Mouse (Mus musculus) erythroblast, embryonic 14.5 days (primary cell): ENCODE data around the gene Rnaseh2b. TPM values are rescaled to one million over a fixed set of nuclear protein-coding genes. Genes with fewer than 3 reads are reported as not detected.

ENCODE experiments used
- H3K27me3 ChIP-seq: 2 replicates; pipeline ENCODE4 v1.6.1; 2012; ENCODE audit warnings: inconsistent platforms; ENCODE audit not compliant: control insufficient read depth
- H3K36me3 ChIP-seq: 2 replicates; pipeline ENCODE4 v1.6.1; 2012; ENCODE audit warnings: mild to moderate bottlenecking, inconsistent platforms; ENCODE audit not compliant: control insufficient read depth
- H3K4me1 ChIP-seq: 2 replicates; pipeline ENCODE4 v1.6.1; 2012; ENCODE audit warnings: inconsistent platforms; ENCODE audit not compliant: control insufficient read depth
- H3K4me3 ChIP-seq: replicated peaks from 2 replicates; pipeline ENCODE3; 2012; ENCODE audit warnings: moderate library complexity, mild to moderate bottlenecking, inconsistent platforms
- H3K9me3 ChIP-seq: 2 replicates; pipeline ENCODE4 v1.6.1; 2012; ENCODE audit warnings: low read length, inconsistent platforms, mixed read lengths; ENCODE audit not compliant: control insufficient read depth
- GATA1 ChIP-seq: IDR thresholded peaks from 2 replicates; pipeline ENCODE4 v1.6.1; 2012; ENCODE audit warnings: low read length, inconsistent platforms, mixed read lengths
- TAL1 ChIP-seq: IDR thresholded peaks from 3 replicates; pipeline ENCODE4 v1.6.1; 2012; ENCODE audit warnings: low read length, inconsistent platforms, mixed read lengths
- polyA plus RNA-seq: library from polyadenylated mRNA; stranded (reverse); fragments of >175 nt; gene quantifications from 2 replicates; pipeline ENCODE4 v1.2.3, GENCODE M21; 2012

Rnaseh2b gene
- polyA plus RNA-seq, 1 experiment, result 3.8 TPM

DNA sequence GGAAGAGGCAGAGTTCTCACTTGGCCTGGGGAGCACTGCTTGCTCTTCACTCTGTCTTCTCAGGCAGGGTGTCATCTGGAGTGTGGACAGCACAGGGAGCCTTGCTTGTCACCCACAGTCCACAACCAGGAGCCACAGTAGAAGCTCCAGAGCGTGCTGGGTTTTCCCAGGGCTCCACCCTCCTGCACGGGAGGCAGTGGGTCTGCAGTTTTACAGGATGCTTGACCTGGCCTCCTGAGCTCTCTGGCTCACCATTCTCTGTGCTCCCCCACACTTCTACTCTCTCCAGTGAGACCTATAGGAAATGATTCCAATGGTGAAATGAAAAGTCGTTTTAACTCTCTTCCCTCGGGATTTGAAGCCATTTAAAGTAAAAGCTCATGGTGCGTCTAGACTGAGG is 57.4 kb downstream of the Rnaseh2b start:
- Histone ChIP-seq H3K4me3 (no peak overlapping the region), H3K9me3 (no peaks in the 10 kb centered on the region), H3K4me1 (peaks cover 4% of the 10 kb centered on the region), H3K36me3 (peaks cover 87% of the 10 kb centered on the region), H3K27me3 (no peaks in the 10 kb centered on the region)
- TF ChIP-seq TAL1 (no peak), GATA1 (no peak)

DNA sequence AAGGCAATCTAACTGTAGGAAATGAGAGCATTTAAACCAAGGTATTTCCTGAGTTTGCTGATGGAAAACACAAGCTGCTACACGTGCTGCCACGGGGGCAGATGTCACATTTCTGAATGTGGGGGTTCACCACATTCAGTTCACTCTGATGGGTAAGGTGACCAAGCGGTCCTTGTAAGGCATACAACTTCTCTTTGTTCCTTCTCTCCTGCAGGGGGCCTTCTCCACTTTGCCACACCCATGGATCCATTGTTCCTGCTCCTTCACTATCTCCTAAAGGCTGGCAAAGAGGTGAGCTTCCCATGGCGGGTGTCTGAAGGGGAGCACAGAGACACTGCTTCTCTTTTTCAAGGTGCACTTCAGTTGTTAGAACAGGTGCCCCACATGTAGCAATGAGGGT is 57.8 kb downstream of the Rnaseh2b start:
- Histone ChIP-seq H3K4me1 (peaks cover 1% of the 10 kb centered on the region; the same call in 1 of the 2 replicates), H3K36me3 (peaks cover 83% of the 10 kb centered on the region), H3K4me3 (no peak overlapping the region), H3K27me3 (no peaks in the 10 kb centered on the region), H3K9me3 (no peaks in the 10 kb centered on the region)
- TF ChIP-seq TAL1 (no peak), GATA1 (no peak)

DNA sequence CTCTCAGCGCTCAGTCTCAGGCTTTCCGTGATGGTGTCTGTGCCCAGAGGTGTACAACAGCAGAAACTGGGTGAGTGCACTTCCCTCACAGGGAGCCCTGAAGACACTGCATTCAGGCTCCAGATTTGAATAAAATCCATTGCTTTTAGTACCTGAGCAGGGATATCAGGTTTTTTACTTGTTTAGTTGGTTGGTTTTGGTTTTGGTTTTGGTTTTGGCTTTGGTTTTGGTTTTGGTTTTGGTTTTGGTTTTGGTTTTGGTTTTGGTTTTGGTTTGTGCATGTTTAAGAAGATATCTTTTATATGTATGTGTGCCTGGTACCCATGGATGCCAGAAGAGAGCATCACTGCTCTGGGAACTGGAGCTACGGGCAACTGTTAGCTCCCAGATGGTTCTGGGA is 58.5 kb downstream of the Rnaseh2b start:
- no peaks in the 10 kb centered on the region for H3K4me1 ChIP-seq
- no peak overlapping the region for H3K4me3 ChIP-seq
- no peaks in the 10 kb centered on the region for H3K27me3 ChIP-seq
- peaks cover 85% of the 10 kb centered on the region for H3K36me3 ChIP-seq
- H3K9me3 ChIP-seq, result no peaks in the 10 kb centered on the region
- TF ChIP-seq TAL1 (no peak), GATA1 (no peak)

DNA sequence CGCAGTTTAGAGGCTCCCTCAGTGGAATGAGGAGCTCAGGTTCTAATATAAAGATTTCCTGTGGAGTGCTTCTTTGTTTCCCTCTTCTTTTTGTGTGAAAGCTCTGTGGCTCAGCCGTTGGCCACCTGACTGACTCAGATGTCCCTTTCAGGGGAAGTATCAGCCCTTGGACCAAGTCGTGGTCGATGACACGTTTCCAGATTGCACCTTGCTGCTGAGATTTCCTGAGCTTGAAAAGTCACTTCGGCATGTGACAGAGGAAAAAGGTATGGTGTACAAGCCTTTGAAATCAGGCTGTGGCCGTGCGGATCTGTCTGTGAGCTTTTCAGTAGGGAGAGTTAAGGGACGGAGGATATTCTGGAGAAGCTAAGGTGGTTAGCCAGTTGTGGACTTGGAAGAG is 61.0 kb downstream of the Rnaseh2b start:
- Histone ChIP-seq H3K4me1 (no peaks in the 10 kb centered on the region), H3K36me3 (peaks cover 66% of the 10 kb centered on the region), H3K9me3 (no peaks in the 10 kb centered on the region), H3K4me3 (no peak overlapping the region), H3K27me3 (no peaks in the 10 kb centered on the region)
- TF ChIP-seq TAL1, result no peak
- TF ChIP-seq GATA1, result no peak

DNA sequence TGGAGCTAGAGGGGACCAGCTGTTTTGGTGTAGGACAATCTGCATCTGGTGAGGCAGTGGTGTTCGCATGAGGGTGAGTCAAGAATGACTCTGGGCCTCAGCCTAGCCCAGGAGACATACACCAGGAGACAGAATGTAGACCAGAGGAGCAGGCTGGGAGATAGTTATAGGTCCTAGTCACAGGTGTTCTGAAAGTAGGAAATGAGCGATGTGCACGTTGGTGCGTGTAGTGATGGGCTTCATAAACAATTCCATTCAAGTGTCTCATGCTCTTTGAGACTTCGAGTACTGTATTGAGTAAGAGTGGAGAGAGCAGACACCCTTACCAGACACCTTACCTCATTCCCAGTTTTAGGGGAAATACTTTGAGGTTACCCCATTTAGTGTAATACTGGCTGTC is 61.4 kb downstream of the Rnaseh2b start:
- Histone ChIP-seq H3K36me3 (peaks cover 65% of the 10 kb centered on the region), H3K9me3 (no peaks in the 10 kb centered on the region)

DNA sequence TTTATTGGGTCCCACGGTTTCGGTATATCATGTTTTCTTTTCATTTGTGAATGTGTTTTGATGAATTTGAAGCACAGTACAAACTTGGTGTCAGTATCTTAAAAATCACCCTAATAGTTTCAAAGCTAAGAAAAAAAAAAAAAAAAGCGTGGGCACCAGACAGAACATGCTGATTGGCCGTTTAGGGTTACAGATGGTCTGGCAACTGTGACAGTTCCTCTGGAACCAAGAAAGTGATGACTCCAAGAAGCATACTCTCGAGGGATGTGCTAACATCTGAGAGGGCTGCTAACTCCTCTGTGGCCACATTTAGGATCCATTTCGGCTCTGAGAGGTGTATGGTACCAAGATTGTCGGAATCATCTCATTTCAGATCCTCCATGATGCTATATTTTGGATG is 62.8 kb downstream of the Rnaseh2b start:
- H3K27me3 ChIP-seq, result no peaks in the 10 kb centered on the region
- no peaks in the 10 kb centered on the region for H3K4me1 ChIP-seq
- H3K9me3 ChIP-seq, result no peaks in the 10 kb centered on the region
- peaks cover 65% of the 10 kb centered on the region for H3K36me3 ChIP-seq
- TF ChIP-seq GATA1 (no peak), TAL1 (no peak)
- no peak overlapping the region for H3K4me3 ChIP-seq

More for the DNA sequence above, 61.4 kb downstream of the Rnaseh2b start:
- TF ChIP-seq TAL1, result no peak
- TF ChIP-seq GATA1, result no peak
- Histone ChIP-seq H3K4me1 (no peaks in the 10 kb centered on the region), H3K4me3 (no peak overlapping the region), H3K27me3 (no peaks in the 10 kb centered on the region)

DNA sequence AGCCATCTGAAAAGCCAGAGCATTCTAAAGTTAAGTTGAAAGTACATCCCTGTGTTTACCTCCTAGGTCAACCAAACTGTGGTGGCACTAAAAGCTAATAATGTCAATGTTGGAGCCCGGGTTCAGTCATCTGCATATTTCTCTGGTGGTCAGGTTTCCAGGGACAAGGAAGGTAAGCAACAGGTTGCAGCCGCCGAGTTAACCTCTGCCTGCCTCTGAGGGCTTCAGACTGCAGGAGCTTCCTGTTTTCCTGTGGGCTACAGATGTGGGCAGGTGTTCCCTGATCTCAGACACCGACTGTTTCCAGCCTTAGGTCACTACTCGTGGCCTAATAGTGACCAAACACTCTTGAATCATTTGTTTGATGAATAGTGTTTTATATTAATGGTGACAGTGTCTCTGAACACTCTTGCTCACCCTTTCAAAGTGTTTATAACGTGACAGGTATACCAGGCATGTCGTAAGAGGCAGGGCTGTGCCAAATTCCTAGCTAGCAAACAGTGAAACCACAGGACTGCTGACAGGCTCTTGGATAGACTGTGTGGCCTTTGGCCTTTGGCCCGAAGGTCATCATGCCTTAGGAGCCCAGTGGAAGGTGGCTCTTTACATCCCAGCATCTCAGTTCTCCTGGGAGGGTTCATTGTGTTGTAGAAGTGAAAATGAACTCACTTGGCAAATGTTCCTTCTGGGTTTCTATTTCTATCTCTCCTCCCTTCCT is 69.0 kb downstream of the Rnaseh2b start:
- TF ChIP-seq GATA1 (no peak), TAL1 (no peak)
- H3K4me1 ChIP-seq, result no peaks in the 10 kb centered on the region
- H3K4me3 ChIP-seq, result no peak overlapping the region
- no peaks in the 10 kb centered on the region for H3K9me3 ChIP-seq
- no peaks in the 10 kb centered on the region for H3K27me3 ChIP-seq
- peaks cover 79% of the 10 kb centered on the region for H3K36me3 ChIP-seq

DNA sequence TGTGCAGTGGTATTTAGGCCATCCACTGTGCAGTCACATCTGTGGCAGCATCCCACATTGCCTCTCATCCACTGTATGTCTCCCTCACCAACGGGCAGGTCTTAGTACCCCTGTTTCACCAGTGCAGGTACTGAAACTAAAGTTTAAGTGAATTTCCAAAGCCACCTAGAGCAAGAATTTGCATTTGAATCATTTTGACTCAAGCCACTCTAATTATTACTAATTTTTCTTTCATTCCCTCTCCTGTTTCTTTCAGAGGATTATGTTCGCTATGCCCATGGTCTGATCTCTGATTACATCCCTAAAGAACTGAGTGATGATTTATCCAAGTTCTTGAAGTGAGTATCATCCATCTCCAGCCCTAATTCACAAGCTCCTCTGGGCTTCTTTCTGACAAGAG is 71.4 kb downstream of the Rnaseh2b start:
- H3K27me3 ChIP-seq, result no peaks in the 10 kb centered on the region
- H3K36me3 ChIP-seq, result peaks cover 98% of the 10 kb centered on the region

DNA sequence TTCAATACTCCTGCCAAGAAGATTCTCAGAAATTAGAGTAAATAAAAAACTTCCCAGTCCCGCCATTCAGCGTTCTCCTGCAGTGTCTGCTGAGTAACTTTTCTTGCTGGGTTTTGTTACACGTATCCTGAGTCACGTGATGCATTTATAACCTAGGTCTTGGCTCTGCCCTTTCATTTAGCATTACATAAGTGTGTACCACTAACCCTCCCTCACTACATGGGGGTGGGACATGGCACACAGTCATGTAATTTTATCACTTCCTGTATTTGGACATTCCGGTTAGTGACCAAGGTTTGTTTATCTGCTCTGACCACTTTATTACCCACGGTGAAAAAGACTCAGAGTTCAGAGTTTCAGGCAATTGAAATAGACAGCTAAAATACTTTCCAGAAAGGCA is 78.4 kb downstream of the Rnaseh2b start:
- H3K9me3 ChIP-seq, result no peaks in the 10 kb centered on the region
- TF ChIP-seq GATA1 (no peak), TAL1 (no peak)
- no peaks in the 10 kb centered on the region for H3K27me3 ChIP-seq
- H3K4me1 ChIP-seq, result no peaks in the 10 kb centered on the region
- H3K36me3 ChIP-seq, result peaks cover 85% of the 10 kb centered on the region
- no peak overlapping the region for H3K4me3 ChIP-seq

More for the DNA sequence above, 71.4 kb downstream of the Rnaseh2b start:
- TF ChIP-seq TAL1, result no peak
- TF ChIP-seq GATA1, result no peak
- H3K4me3 ChIP-seq, result no peak overlapping the region
- H3K9me3 ChIP-seq, result no peaks in the 10 kb centered on the region
- no peaks in the 10 kb centered on the region for H3K4me1 ChIP-seq

DNA sequence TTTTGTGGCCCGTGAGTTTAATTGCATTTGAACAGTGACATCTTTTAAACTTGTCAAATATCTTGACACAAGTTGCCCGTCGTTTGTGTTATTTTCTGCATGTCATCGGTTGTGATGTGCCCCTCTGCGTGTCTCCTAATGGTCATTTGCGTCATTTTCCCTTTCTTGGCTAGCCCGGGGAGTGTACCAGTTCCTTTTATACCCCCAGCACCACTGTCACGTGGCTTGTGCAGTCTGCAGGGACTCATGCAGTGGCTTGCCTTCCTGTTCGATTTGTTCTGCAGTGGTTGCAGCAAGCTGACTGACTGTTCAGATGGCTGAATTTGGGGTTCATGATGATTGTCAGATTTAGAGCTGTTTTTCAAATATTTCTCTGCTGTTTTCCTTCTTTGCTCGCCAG is 81.6 kb downstream of the Rnaseh2b start:
- no peak for TF ChIP-seq TAL1
- no peak for TF ChIP-seq GATA1
- Histone ChIP-seq H3K4me1 (no peaks in the 10 kb centered on the region), H3K9me3 (no peaks in the 10 kb centered on the region), H3K4me3 (no peak overlapping the region), H3K36me3 (peaks cover 76% of the 10 kb centered on the region), H3K27me3 (no peaks in the 10 kb centered on the region)
